Mouse (Mus musculus): ENCODE data around the gene Mpnd. TPM values are rescaled to one million over a fixed set of nuclear protein-coding genes. Genes with fewer than 3 reads are reported as not detected.

Mpnd gene
- polyA plus RNA-seq (2015; fragmentation: Nextera tagmentation; extraction: Ambion mirVana), result 31.9 and 32.3 TPM in 2 replicates

GRCm38 (mm10) chr17:56005415-56006061, at the start of gene Mpnd, which contains the start of gene Stap2:
Gene Mpnd (plus strand): TSS chr17:56005711.
Gene Stap2 (minus strand): TSS chr17:56005584.

GRCm38 (mm10) chr17:55958918-55959728, 46.4 kb upstream of the Mpnd start, which contains the start of gene Yju2:
Gene Yju2 (plus strand): TSS chr17:55959099.

GRCm38 (mm10) chr17:55969966-55970891, 35.3 kb upstream of the Mpnd start, which contains the start of gene Shd:
Gene Shd (plus strand): TSS chr17:55970467.

GRCm38 (mm10) chr17:55986030-55986961, 19.2 kb upstream of the Mpnd start, which contains the start of gene Fsd1:
Gene Fsd1 (plus strand): TSS chr17:55986509.

GRCm38 (mm10) chr17:56036176-56036900, 30.8 kb downstream of the Mpnd start, which contains the start of gene Sh3gl1:
Gene Sh3gl1 (minus strand): TSS chr17:56036635.

GRCm38 (mm10) chr17:56040030-56040856, 34.7 kb downstream of the Mpnd start, which contains the start of gene Chaf1a:
Gene Chaf1a (plus strand): TSS chr17:56040439.

Other genes with a start within 250 kb of the Mpnd start
- gene Zfp119a, start 126.8 kb upstream of the Mpnd start, polyA plus RNA-seq (2015; fragmentation: Nextera tagmentation; extraction: Ambion mirVana), result 4.7 and 4.8 TPM in 2 replicates
- 4.5 and 5.8 TPM in 2 replicates for gene Zfp959, start 113.6 kb upstream of the Mpnd start, polyA plus RNA-seq (2015; fragmentation: Nextera tagmentation; extraction: Ambion mirVana)
- gene Zfp119b, start 56.2 kb upstream of the Mpnd start, polyA plus RNA-seq (2015; fragmentation: Nextera tagmentation; extraction: Ambion mirVana), result 4.9 TPM in 2 replicates
- gene Ebi3, start 53.1 kb upstream of the Mpnd start, polyA plus RNA-seq (2015; fragmentation: Nextera tagmentation; extraction: Ambion mirVana), result 2.5 and 2.7 TPM in 2 replicates
- 10.1 and 10.6 TPM in 2 replicates for gene Yju2, start 46.6 kb upstream of the Mpnd start, polyA plus RNA-seq (2015; fragmentation: Nextera tagmentation; extraction: Ambion mirVana)
- 0.93 and 1.0 TPM in 2 replicates for gene Shd, start 35.2 kb upstream of the Mpnd start, polyA plus RNA-seq (2015; fragmentation: Nextera tagmentation; extraction: Ambion mirVana)
- gene Fsd1, start 19.2 kb upstream of the Mpnd start, polyA plus RNA-seq (2015; fragmentation: Nextera tagmentation; extraction: Ambion mirVana), result 0.50 and 0.99 TPM in 2 replicates
- 6.6 and 7.3 TPM in 2 replicates for gene Stap2, start 127 bp upstream of the Mpnd start, polyA plus RNA-seq (2015; fragmentation: Nextera tagmentation; extraction: Ambion mirVana)
- 66.6 and 83.7 TPM in 2 replicates for gene Sh3gl1, start 30.9 kb downstream of the Mpnd start, polyA plus RNA-seq (2015; fragmentation: Nextera tagmentation; extraction: Ambion mirVana)
- 3.2 and 3.8 TPM in 2 replicates for gene Chaf1a, start 34.7 kb downstream of the Mpnd start, polyA plus RNA-seq (2015; fragmentation: Nextera tagmentation; extraction: Ambion mirVana)
- 40.5 and 49.7 TPM in 2 replicates for gene Ubxn6, start 69.3 kb downstream of the Mpnd start, polyA plus RNA-seq (2015; fragmentation: Nextera tagmentation; extraction: Ambion mirVana)
- 55.9 and 57.9 TPM in 2 replicates for gene Hdgfl2, start 73.9 kb downstream of the Mpnd start, polyA plus RNA-seq (2015; fragmentation: Nextera tagmentation; extraction: Ambion mirVana)
- gene Plin4, start 104.1 kb downstream of the Mpnd start, polyA plus RNA-seq (2015; fragmentation: Nextera tagmentation; extraction: Ambion mirVana), result 18.2 and 19.4 TPM in 2 replicates
- gene Plin5, start 111.9 kb downstream of the Mpnd start, polyA plus RNA-seq (2015; fragmentation: Nextera tagmentation; extraction: Ambion mirVana), result 74.6 and 107 TPM in 2 replicates
- 18.9 and 26.6 TPM in 2 replicates for gene Lrg1, start 116.3 kb downstream of the Mpnd start, polyA plus RNA-seq (2015; fragmentation: Nextera tagmentation; extraction: Ambion mirVana)
- 3.8 and 5.9 TPM in 2 replicates for gene Sema6b, start 134.6 kb downstream of the Mpnd start, polyA plus RNA-seq (2015; fragmentation: Nextera tagmentation; extraction: Ambion mirVana)
- 4.4 and 5.3 TPM in 2 replicates for gene Tnfaip8l1, start 156.8 kb downstream of the Mpnd start, polyA plus RNA-seq (2015; fragmentation: Nextera tagmentation; extraction: Ambion mirVana)
- gene Mydgf, start 178.2 kb downstream of the Mpnd start, polyA plus RNA-seq (2015; fragmentation: Nextera tagmentation; extraction: Ambion mirVana), result 48.0 and 53.9 TPM in 2 replicates
- 15.8 and 16.8 TPM in 2 replicates for gene Dpp9, start 213.2 kb downstream of the Mpnd start, polyA plus RNA-seq (2015; fragmentation: Nextera tagmentation; extraction: Ambion mirVana)